Mouse (Mus musculus) liver, embryonic 11.5 days (tissue): ENCODE results near the gene Gm17402. TPM values are rescaled to one million over a fixed set of nuclear protein-coding genes. Genes with fewer than 3 reads are reported as not detected.

Source experiments
- ATAC-seq: fragments of 200-750 bp; cut with Nextera tagmentation; replicated peaks from 2 replicates; pipeline ENCODE4 v1.8.0; 2017; ENCODE audit warnings: moderate number of reproducible peaks, mild to moderate bottlenecking, moderate TSS enrichment, moderate library complexity; ENCODE audit not compliant: low FRiP score
- DNase-seq: peaks from one replicate; pipeline ENCODE4 v3.0.0-alpha.2; 2017; ENCODE audit warnings: low spot score
- H3K27ac ChIP-seq: fragments of 300-500 bp; sonication (generic); 2 replicates; pipeline ENCODE4 v1.5.1; 2014; ENCODE audit warnings: mild to moderate bottlenecking, low read depth, low read length, control low read depth
- H3K27me3 ChIP-seq: fragments of 300-500 bp; sonication (generic); replicated peaks from 2 replicates; pipeline ENCODE4 v1.6.1; 2014; ENCODE audit warnings: low read length, mixed read lengths; ENCODE audit not compliant: control insufficient read depth, insufficient read depth
- H3K36me3 ChIP-seq: fragments of 300-500 bp; sonication (generic); 2 replicates; pipeline ENCODE4 v1.6.1; 2014; ENCODE audit warnings: mild to moderate bottlenecking, low read length, moderate library complexity, mixed read lengths; ENCODE audit not compliant: control insufficient read depth, insufficient read depth
- H3K4me1 ChIP-seq: fragments of 300-500 bp; sonication (generic); replicated peaks from 2 replicates; pipeline ENCODE4 v1.6.1; 2014; ENCODE audit warnings: low read length, mixed read lengths; ENCODE audit not compliant: control insufficient read depth, insufficient read depth
- H3K4me2 ChIP-seq: fragments of 300-500 bp; sonication (generic); 2 replicates; pipeline ENCODE4 v1.6.1; 2014; ENCODE audit warnings: mild to moderate bottlenecking, control low read depth, moderate library complexity
- H3K4me3 ChIP-seq: fragments of 300-500 bp; sonication (generic); 2 replicates; pipeline ENCODE4 v1.5.1; 2014; ENCODE audit warnings: low read depth, low read length, control low read depth
- H3K9ac ChIP-seq: fragments of 300-500 bp; sonication (generic); 2 replicates; pipeline ENCODE4 v1.6.1; 2014; ENCODE audit warnings: low read depth, low read length, control low read depth
- H3K9me3 ChIP-seq: fragments of 300-500 bp; sonication (generic); 2 replicates; pipeline ENCODE4 v1.6.1; 2016; ENCODE audit warnings: low read length, inconsistent platforms, mixed read lengths; ENCODE audit not compliant: control insufficient read depth
- WGBS: fragments of 180-500 bp; shearing (Covaris S2); extraction: QIAGEN DNeasy Blood & Tissue Kit; methylation state at CpG from one replicate; pipeline ENCODE4 v1.1.7; 2014; 5-methylcytosine and 5-hydroxymethylcytosine counted together
- polyA plus RNA-seq: library from polyadenylated mRNA; unstranded; fragments of >200 nt; fragmentation: Nextera tagmentation; extraction: Ambion mirVana; gene quantifications from 2 replicates; pipeline ENCODE4 v1.2.1, GENCODE M21; 2014

The Gm17402 gene
- polyA plus RNA-seq, 1 experiment from 2014 or later = not detected

DNA sequence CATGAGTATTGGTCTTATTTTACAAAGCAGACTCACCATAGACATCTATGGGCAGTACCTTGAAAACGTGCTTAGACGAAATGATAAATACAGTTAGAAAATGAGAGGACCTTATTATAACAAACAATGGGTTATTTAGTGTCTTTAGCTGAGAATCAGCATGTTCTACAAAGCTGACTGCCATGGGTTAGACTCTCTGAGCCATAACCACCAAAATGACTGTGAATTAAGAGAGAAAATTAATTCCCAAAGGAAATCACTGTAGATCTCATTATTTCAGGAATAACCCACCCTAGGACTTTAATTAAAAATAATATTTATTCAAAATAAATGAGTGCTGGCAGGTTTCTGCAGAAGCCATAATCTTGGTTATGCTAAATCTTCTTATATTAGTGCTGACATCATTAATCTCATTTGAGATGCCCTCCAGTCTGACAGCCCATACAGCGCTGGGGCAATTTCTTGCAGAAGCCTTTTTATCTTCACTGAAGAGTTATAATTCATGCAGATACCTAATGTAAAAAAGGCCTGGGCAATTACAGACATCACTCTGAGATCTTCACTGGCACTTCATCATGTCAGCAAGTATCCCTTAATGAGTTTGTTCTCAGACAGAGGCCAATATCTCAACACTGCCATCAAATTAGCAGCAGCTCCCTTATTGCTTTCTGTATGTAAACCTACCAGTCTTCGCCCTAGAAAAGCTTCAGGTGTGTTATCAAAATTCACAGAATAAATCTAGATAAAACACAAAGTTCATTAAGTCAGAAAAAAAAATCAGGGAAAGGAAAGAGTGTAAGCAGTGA is 8.7 kb downstream of the Gm17402 start:
- no peaks in the 10 kb centered on the region for H3K4me1 ChIP-seq
- no peaks in the 10 kb centered on the region for H3K36me3 ChIP-seq
- no peak overlapping the region for H3K4me2 ChIP-seq
- H3K27ac ChIP-seq = no peak overlapping the region
- no peak for ATAC-seq
- no peaks in the 10 kb centered on the region for H3K27me3 ChIP-seq
- no peak for DNase-seq
- H3K9me3 ChIP-seq = no peaks in the 10 kb centered on the region
- no peak overlapping the region for H3K9ac ChIP-seq
- no peak overlapping the region for H3K4me3 ChIP-seq
- 63% methylated on average over 4 of the region's 4 CpGs for WGBS

GRCm38 (mm10) chr3:67358376-67358775 is 16.6 kb downstream of the Gm17402 start:
- no peaks in the 10 kb centered on the region for H3K4me1 ChIP-seq

GRCm38 (mm10) chr3:67352763-67353149 is 22.2 kb downstream of the Gm17402 start:
- no peaks in the 10 kb centered on the region for H3K4me1 ChIP-seq
- H3K27me3 ChIP-seq = no peaks in the 10 kb centered on the region
- H3K27ac ChIP-seq = no peak overlapping the region
- WGBS = 80% methylated on average over 3 of the region's 3 CpGs
- no peak for DNase-seq
- H3K4me3 ChIP-seq = no peak overlapping the region
- no peak overlapping the region for H3K4me2 ChIP-seq
- peaks cover 3% of the 10 kb centered on the region; the same call in 1 of the 2 replicates for H3K9me3 ChIP-seq
- H3K36me3 ChIP-seq = peaks cover 2% of the 10 kb centered on the region; the same call in 1 of the 2 replicates
- H3K9ac ChIP-seq = no peak overlapping the region
- no peak; the same call in 1 of the 2 replicates for ATAC-seq

More at GRCm38 (mm10) chr3:67358376-67358775, 16.6 kb downstream of the Gm17402 start:
- Histone ChIP-seq H3K4me2 (no peak overlapping the region), H3K4me3 (no peak overlapping the region), H3K9ac (no peak overlapping the region), H3K27ac (no peak overlapping the region), H3K27me3 (no peaks in the 10 kb centered on the region), H3K9me3 (peaks cover 3% of the 10 kb centered on the region; the same call in 1 of the 2 replicates), H3K36me3 (peaks cover 2% of the 10 kb centered on the region; the same call in 1 of the 2 replicates)
- DNase-seq (no peak), ATAC-seq (no peak)
- WGBS = 85% methylated on average over 7 of the region's 7 CpGs

DNA sequence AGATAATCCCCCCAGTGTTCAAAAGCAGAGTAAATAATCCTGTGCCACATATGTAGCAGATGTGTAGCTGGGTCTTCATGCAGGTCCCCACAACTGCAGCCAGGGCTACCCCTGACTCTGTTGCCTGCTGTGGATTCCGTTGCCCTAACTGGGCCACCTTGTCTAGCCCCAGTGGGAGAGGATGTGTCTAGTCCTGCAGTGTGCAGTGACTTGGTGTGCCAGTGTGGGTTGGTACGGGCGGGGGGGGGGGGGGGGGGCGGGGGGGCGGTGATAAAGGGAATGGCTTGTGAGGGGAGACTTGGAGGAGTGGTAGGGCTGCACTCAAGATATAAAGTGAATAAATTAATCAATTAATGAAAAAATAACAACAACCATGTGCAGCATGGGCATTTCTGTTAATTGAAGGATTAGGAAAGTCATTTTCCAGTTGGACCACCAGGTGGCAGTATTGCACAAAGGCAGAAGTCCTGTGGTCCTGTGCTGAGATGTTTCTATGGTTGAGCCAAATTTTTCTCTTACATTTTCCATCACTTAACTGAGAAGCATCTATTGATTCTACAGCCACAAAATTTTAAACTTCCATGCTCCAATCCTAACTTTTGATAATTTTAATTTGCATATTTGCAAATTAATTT is 22.7 kb downstream of the Gm17402 start:
- Histone ChIP-seq H3K4me1 (no peaks in the 10 kb centered on the region), H3K4me2 (no peak overlapping the region), H3K9me3 (peaks cover 3% of the 10 kb centered on the region; the same call in 1 of the 2 replicates), H3K27me3 (no peaks in the 10 kb centered on the region), H3K9ac (no peak overlapping the region), H3K27ac (no peak overlapping the region), H3K4me3 (no peak overlapping the region), H3K36me3 (peaks cover 2% of the 10 kb centered on the region; the same call in 1 of the 2 replicates)
- DNase-seq = no peak
- ATAC-seq = no peak; the same call in 1 of the 2 replicates
- WGBS = 2% methylated on average over 3 of the region's 5 CpGs

DNA sequence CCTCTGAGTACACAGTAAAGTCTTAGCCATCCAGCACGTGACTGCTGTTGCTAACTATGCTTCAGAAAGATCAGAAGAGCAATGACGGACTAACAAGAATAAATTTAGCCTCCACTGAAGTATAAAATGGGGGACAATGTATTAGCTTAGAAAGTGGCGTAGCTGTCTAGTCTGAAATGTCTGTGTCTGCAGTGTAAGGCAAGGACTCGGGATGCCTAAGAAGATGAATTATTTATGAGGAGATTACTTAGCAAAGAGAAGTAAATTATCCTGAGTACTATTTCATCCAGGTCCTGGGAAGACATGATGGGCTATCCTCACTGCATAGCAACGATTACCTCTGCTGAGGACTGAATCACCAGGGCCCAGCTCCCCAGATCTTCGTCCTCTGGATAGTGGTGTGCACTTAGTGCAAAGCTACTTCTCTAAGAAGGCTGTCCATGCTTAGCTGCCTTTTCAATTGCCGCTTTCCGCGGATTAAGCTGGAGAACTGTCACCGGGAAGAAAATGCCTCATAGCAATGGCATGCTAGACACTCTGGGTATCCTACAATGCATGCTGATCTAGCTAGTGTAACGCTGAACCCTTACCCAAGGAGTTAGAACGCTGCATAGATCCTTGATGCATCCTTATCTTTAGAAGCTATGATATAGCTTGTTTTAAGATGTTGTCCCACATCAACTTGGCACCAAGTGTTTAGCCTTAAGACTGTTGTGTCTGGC is 23.4 kb downstream of the Gm17402 start:
- no peak for ATAC-seq
- DNase-seq = no peak
- Histone ChIP-seq H3K27me3 (no peaks in the 10 kb centered on the region), H3K4me3 (no peak overlapping the region), H3K9ac (no peak overlapping the region), H3K4me1 (no peaks in the 10 kb centered on the region), H3K9me3 (no peaks in the 10 kb centered on the region), H3K27ac (no peak overlapping the region), H3K4me2 (no peak overlapping the region), H3K36me3 (no peaks in the 10 kb centered on the region)
- 78% methylated on average over 12 of the region's 12 CpGs for WGBS

DNA sequence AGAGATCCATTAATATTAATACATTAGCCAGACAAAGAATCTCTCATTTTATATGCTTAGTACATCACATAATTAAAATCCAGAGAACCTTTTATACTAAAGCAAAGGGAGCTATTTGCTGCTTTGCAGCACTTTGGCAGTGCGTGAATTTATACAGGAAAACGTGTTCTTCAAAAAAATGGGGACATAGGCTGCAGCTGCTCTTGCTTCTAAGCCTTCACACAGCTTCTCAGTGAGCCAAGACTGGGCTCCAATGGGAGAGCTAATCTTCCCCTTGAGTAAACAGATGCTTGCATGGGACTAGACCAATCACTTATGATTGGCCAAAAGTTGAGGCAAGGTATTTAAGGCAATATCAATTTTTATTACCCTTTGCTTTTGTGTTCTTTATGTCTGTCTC is 28.3 kb downstream of the Gm17402 start:
- Histone ChIP-seq H3K36me3 (no peaks in the 10 kb centered on the region), H3K4me1 (no peaks in the 10 kb centered on the region), H3K4me2 (no peak overlapping the region), H3K4me3 (no peak overlapping the region), H3K27ac (no peak overlapping the region), H3K9ac (no peak overlapping the region), H3K27me3 (no peaks in the 10 kb centered on the region), H3K9me3 (no peaks in the 10 kb centered on the region)
- DNase-seq (no peak), ATAC-seq (no peak)
- WGBS = 79% methylated on average over 2 of the region's 2 CpGs

- 10% methylated on average over 2 of the region's 2 CpGs for WGBS
- H3K36me3 ChIP-seq = no peaks in the 10 kb centered on the region
These were observed 30.4 kb downstream of the Gm17402 start for GRCm38 (mm10) chr3:67344599-67344998.

GRCm38 (mm10) chr3:67343004-67343662 is 31.8 kb downstream of the Gm17402 start:
- Histone ChIP-seq H3K4me2 (no peak overlapping the region), H3K27me3 (no peaks in the 10 kb centered on the region), H3K4me3 (no peak overlapping the region), H3K27ac (no peak overlapping the region), H3K9ac (no peak overlapping the region), H3K9me3 (no peaks in the 10 kb centered on the region), H3K4me1 (no peaks in the 10 kb centered on the region), H3K36me3 (no peaks in the 10 kb centered on the region)
- ATAC-seq (no peak), DNase-seq (no peak)
- WGBS = 54% methylated on average over 5 of the region's 5 CpGs

More at GRCm38 (mm10) chr3:67344599-67344998, 30.4 kb downstream of the Gm17402 start:
- Histone ChIP-seq H3K9me3 (no peaks in the 10 kb centered on the region), H3K27ac (no peak overlapping the region), H3K4me2 (no peak overlapping the region), H3K27me3 (no peaks in the 10 kb centered on the region), H3K4me3 (no peak overlapping the region), H3K9ac (no peak overlapping the region), H3K4me1 (no peaks in the 10 kb centered on the region)
- DNase-seq = no peak
- no peak for ATAC-seq
